Mouse (Mus musculus) mouse trophoblast stem cell (cell line): ENCODE data around the gene Hmbs.
"Not testable (repeated sequence)": the region's sequence is repeated elsewhere in the genome, so short reads cannot be mapped to it uniquely, and the experiment has no call there.

Experiments
- in situ Hi-C, 2 experiments: fragments of 300-500 bp; cut with MseI, MboI; formaldehyde crosslinking; loops; 2 replicates in 1 of 2; 3 replicates in 1 of 2; pipeline ENCODE4 v1.15.1; 2025

The Hmbs gene

GRCm38 (mm10) chr9:44343781-44344421, at the start of gene Hmbs:
Gene Hmbs, minus strand, starts transcription at chr9:44344228.
- in situ Hi-C loops, result no loop called here

GRCm38 (mm10) chr9:44391466-44391865, 47.4 kb upstream of the Hmbs start:
- in situ Hi-C loops, result no loop called here

GRCm38 (mm10) chr9:44389273-44389672, 45.2 kb upstream of the Hmbs start:
- in situ Hi-C loops, result no loop called here

- in situ Hi-C loops, result no loop called here
Measured at GRCm38 (mm10) chr9:44387221-44387620, 43.2 kb upstream of the Hmbs start.

GRCm38 (mm10) chr9:44384596-44384995, 40.6 kb upstream of the Hmbs start:
- in situ Hi-C loops, result no loop called here

- in situ Hi-C loops, result no loop called here
Measured at GRCm38 (mm10) chr9:44379862-44380261, 35.8 kb upstream of the Hmbs start.

- in situ Hi-C loops, result no loop called here
Measured at GRCm38 (mm10) chr9:44379054-44379834, 35.2 kb upstream of the Hmbs start, which contains the start of gene Hyou1. Gene Hyou1, plus strand, starts transcription at chr9:44379490.

- in situ Hi-C loops, result no loop called here
Measured at GRCm38 (mm10) chr9:44378153-44378730, 34.2 kb upstream of the Hmbs start.

- in situ Hi-C loops, result not testable (repeated sequence)
Measured at GRCm38 (mm10) chr9:44377335-44377734, 33.3 kb upstream of the Hmbs start.

- in situ Hi-C loops, result no loop called here
Measured at GRCm38 (mm10) chr9:44376141-44376540, 32.1 kb upstream of the Hmbs start.

- in situ Hi-C loops, result no loop called here
Measured at GRCm38 (mm10) chr9:44373386-44373785, 29.4 kb upstream of the Hmbs start.

GRCm38 (mm10) chr9:44364480-44364879, 20.5 kb upstream of the Hmbs start:
- in situ Hi-C loops, result no loop called here

- in situ Hi-C loops, result not testable (repeated sequence)
Measured at GRCm38 (mm10) chr9:44361931-44362330, 17.9 kb upstream of the Hmbs start.

- in situ Hi-C loops, result no loop called here
Measured at GRCm38 (mm10) chr9:44361190-44361917, 17.3 kb upstream of the Hmbs start, which contains the start of gene Vps11. Gene Vps11, minus strand, starts transcription at chr9:44361670.

GRCm38 (mm10) chr9:44357207-44357606, 13.2 kb upstream of the Hmbs start:
- in situ Hi-C loops, result no loop called here

GRCm38 (mm10) chr9:44353142-44353541, 9.1 kb upstream of the Hmbs start:
- in situ Hi-C loops, result no loop called here

GRCm38 (mm10) chr9:44352337-44352736, 8.3 kb upstream of the Hmbs start:
- in situ Hi-C loops, result no loop called here

- in situ Hi-C loops, result no loop called here
Measured at GRCm38 (mm10) chr9:44351396-44351795, 7.4 kb upstream of the Hmbs start.

- in situ Hi-C loops, result no loop called here
Measured at GRCm38 (mm10) chr9:44348546-44348945, 4.5 kb upstream of the Hmbs start.

GRCm38 (mm10) chr9:44347621-44348020, 3.6 kb upstream of the Hmbs start:
- in situ Hi-C loops, result no loop called here

- in situ Hi-C loops, result no loop called here
Measured at GRCm38 (mm10) chr9:44347166-44347565, 3.1 kb upstream of the Hmbs start.
